Mouse (Mus musculus) layer of hippocampus, postnatal 36 days (tissue): Measurements from ENCODE around the gene Bub1b. TPM values are rescaled to one million over a fixed set of nuclear protein-coding genes. Genes with fewer than 3 reads are reported as not detected.

Source experiments
- DNase-seq, 2 experiments: peaks; one replicate each; pipeline ENCODE4 v3.0.0; 2022
- total RNA-seq, 2 experiments: library from RNA; stranded (reverse); gene quantifications; 2 replicates each; pipeline ENCODE4 v1.2.3; 2021

Gene Bub1b
- total RNA-seq, 2 experiments from 2014 or later: 1.5 to 3.2 TPM

- DNase-seq: no peak
These were observed 67.6 kb downstream of the Bub1b start for GRCm38 (mm10) chr2:118665616-118666015.

GRCm38 (mm10) chr2:118667181-118667580 lies 69.2 kb downstream of the Bub1b start:
- DNase-seq: no peak

- DNase-seq: no peak
These were observed 71.2 kb downstream of the Bub1b start for GRCm38 (mm10) chr2:118669245-118669644.

- DNase-seq: no peak
These were observed 71.8 kb downstream of the Bub1b start for GRCm38 (mm10) chr2:118669785-118670184.

- DNase-seq: no peak
These were observed 73.7 kb downstream of the Bub1b start for GRCm38 (mm10) chr2:118671728-118672127.

- DNase-seq: no peak
These were observed 75.9 kb downstream of the Bub1b start for GRCm38 (mm10) chr2:118673686-118674465.

- no peak for DNase-seq
These were observed 76.5 kb downstream of the Bub1b start for GRCm38 (mm10) chr2:118674500-118674899.

- peak in 1 of 2 experiments; percentile 47 for DNase-seq
These were observed 79.1 kb downstream of the Bub1b start for GRCm38 (mm10) chr2:118676839-118677741.

GRCm38 (mm10) chr2:118677817-118678216 lies 79.8 kb downstream of the Bub1b start:
- no peak for DNase-seq

- no peak for DNase-seq
These were observed 81.6 kb downstream of the Bub1b start for GRCm38 (mm10) chr2:118679577-118679976.

GRCm38 (mm10) chr2:118680926-118681325 lies 82.9 kb downstream of the Bub1b start:
- DNase-seq: no peak

GRCm38 (mm10) chr2:118682544-118683260 lies 84.7 kb downstream of the Bub1b start:
- DNase-seq: no peak

GRCm38 (mm10) chr2:118685088-118685487 lies 87.1 kb downstream of the Bub1b start:
- DNase-seq: no peak

- DNase-seq: no peak
These were observed 88.7 kb downstream of the Bub1b start for GRCm38 (mm10) chr2:118686693-118687092.

GRCm38 (mm10) chr2:118687791-118688190 lies 89.8 kb downstream of the Bub1b start:
- DNase-seq: no peak

GRCm38 (mm10) chr2:118689875-118690274 lies 91.9 kb downstream of the Bub1b start:
- no peak for DNase-seq

Other genes with a start within 250 kb of the Bub1b start
- gene Gpr176, start 224.8 kb upstream of the Bub1b start, total RNA-seq: 10 to 100 TPM; 11.0 to 12.3 TPM
- 10 to 100 TPM; 23.5 to 25.6 TPM for gene Eif2ak4, start 209.6 kb upstream of the Bub1b start, total RNA-seq
- 100 to 1,000 TPM; 168 to 197 TPM for gene Srp14, start 118.5 kb upstream of the Bub1b start, total RNA-seq
- 1 to 10 TPM; 1.9 to 3.8 TPM for gene Bmf, start 48.5 kb upstream of the Bub1b start, total RNA-seq
- gene Pak6, start 65.1 kb downstream of the Bub1b start, total RNA-seq: 10 to 100 TPM; 50.0 to 55.4 TPM
- gene Ankrd63, start 105.8 kb downstream of the Bub1b start, total RNA-seq: 10 to 100 TPM; 14.6 to 16.9 TPM
- gene Plcb2, start 130.2 kb downstream of the Bub1b start, total RNA-seq: 1 to 10 TPM; 2.3 to 2.5 TPM
- 10 to 100 TPM; 64.8 to 66.9 TPM for gene Inafm2, start 147.5 kb downstream of the Bub1b start, total RNA-seq
- gene Ccdc9b, start 164.4 kb downstream of the Bub1b start, total RNA-seq: 1 to 10 TPM; 6.4 to 6.5 TPM
- gene Phgr1, start 174.6 kb downstream of the Bub1b start, total RNA-seq: not detected
- gene Disp2, start 181.5 kb downstream of the Bub1b start, total RNA-seq: 100 to 1,000 TPM; 267 to 273 TPM
- gene Knstrn, start 215.8 kb downstream of the Bub1b start, total RNA-seq: 1 to 10 TPM; 1.5 to 2.2 TPM